Mouse (Mus musculus): ENCODE results near the gene Qdpr. TPM values are rescaled to one million over a fixed set of nuclear protein-coding genes. Genes with fewer than 3 reads are reported as not detected.
A peak's percentile ranks its signal among the peaks of the same experiment; 100 is the strongest.

Gene Qdpr
- total RNA-seq, 2 experiments from 2014 or later, result 130 to 138 TPM

DNA sequence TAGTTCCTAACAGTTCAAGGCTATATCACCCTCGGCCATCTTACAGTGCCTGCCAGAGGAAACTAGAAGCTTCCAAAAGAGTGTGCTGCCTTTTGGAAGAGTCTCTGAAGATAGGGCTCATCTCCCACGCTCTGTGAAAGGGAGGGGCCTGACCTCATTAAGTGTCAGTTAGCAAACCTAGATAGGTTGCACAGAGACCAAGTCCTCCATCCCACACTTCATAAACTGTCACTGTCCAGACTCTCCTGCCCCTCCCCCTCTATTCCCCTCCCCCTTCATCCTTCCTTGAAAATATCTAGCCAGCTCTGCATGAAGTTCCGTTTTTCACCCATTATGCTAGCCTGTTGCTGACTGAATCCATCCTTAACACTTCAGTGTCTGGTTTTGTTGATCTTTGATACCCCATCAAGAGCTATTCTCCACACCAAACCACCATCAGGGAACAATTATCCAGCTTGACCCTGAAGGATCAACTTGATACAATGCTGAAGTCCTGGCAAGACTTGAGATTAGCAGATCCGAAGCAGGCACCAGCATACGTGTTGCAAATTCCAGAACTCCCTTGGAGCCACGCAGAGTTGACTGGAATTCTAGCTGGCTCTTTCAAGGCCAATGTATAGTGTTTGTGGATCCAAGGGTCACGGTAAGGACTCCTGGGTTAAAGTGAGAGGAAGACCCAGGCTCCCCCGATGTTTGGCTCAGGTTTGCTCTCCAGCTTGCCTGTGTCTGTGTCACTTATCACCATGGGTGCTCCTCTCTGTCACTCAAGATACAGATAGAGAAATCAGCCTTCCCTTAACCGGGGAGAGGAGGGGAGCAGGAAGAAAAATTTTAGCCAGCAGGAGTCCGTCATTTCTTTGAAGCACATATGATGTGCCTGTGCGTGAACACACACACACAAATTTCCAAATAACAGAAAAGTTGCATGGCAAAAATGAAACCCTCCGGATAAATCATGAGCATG, 27.9 kb downstream of the Qdpr start:
- DNase-seq (ENCODE audit: extremely low spot score in 1 of 2, low spot score in 2 of 2), result no peak
- Histone ChIP-seq H3K4me3 (no peak overlapping the region), H3K27ac (no peak overlapping the region)
- intact Hi-C loops (cut with DNase I), result loop anchor here (5.0 to 10.0 kb wide), 2 partner anchors 1120 to 1367 kb away; no protein-coding TSS in a partner anchor
- TF ChIP-seq CTCF (IDR thresholded peaks at IDR 0.05), result no peak

DNA sequence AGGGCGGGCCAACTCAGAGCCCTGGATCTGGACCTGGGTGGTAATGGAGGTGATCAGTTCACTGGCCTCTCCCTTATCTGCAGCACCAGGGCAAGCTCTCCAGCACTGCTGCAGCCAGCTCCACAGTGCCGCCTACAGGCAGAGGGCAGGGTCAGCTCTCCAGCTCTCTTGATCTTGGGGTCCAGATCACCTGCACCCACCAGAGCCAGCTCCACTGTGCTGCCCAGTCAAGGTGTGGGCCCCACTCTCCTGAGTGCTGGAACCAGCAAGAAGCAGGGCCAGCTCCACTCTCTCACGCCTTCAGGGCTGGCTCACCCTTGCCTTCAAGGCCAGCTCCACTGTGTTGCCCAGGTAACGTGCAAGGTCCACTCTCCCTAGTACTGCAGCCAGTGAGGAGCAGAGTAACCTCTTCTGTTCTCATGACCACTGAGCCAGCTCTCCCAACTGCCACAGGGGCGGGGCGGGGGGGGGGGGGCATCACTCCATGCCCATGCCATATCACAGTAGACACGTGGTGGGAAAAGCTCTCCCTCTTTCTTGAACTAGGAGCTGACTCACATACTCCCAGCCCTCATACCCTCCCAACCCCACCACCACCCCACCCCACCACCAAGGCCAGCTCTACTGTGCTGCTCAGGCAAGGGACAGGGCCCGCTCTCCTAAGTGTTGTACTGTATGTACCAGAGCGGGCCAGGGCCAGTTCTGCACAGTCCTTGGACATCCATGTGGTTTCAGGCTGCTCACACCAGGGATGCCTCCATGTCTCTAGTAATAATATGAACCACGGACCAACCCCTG, 30.0 kb downstream of the Qdpr start:
- no peak overlapping the region for H3K27ac ChIP-seq
- intact Hi-C loops (cut with DNase I), result loop anchor here (5.0 to 10.0 kb wide), 2 partner anchors 1118 to 1365 kb away; no protein-coding TSS in a partner anchor
- peak; percentile 54 for TF ChIP-seq CTCF (IDR thresholded peaks at IDR 0.05)
- no peak for DNase-seq (ENCODE audit: extremely low spot score in 1 of 2, low spot score in 2 of 2)
- H3K4me3 ChIP-seq, result no peak overlapping the region

DNA sequence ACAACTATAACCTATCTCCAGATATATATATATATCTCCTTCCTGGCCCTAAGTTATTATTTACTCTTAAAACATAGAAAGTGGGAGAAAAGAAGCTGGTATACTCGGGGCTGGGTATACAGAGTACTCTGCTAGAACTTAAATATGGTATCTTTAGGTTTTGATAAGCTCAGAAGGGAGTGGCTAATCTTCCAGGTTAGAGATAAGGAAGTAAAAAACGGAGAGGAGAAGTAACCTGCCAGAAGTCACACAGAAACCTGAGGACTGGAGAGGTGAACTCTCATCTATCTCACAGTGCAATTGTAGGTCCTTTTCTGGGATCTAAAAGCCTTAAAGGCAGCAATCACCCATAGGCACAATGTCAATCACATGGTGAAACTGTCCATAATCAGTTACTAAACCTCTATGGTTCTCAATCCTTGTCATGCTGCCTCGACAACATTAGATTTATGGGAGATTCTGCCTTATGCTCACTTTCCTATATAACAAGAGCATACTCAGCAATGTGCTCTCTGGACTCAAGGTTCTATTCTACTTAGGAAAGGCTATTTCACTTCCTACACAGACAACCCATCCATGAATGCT, 32.1 kb downstream of the Qdpr start:
- DNase-seq (ENCODE audit: extremely low spot score in 1 of 2, low spot score in 2 of 2), result no peak
- intact Hi-C loops (cut with DNase I), result no loop called here
- Histone ChIP-seq H3K4me3 (no peak overlapping the region), H3K27ac (no peak overlapping the region)
- no peak for TF ChIP-seq CTCF (IDR thresholded peaks at IDR 0.05)

DNA sequence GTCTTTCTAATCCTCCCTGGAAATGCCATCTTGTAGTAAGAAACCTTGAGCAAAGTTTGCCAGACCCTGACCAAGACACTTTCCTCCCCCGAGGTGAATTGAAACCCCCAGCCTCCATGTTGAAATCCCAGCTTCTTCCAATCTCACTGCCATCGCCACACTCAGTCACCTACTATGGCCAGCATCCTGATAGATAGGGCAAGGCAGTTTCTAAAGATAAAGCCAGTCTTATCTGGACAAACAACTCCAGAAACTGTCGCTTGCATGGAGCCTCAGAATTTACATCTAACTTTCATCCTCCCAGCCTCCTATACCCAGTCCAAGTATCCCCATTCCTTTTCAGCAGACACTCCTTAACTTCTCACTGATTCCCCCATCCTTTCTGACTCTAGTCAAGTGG, 33.6 kb downstream of the Qdpr start:
- Histone ChIP-seq H3K27ac (no peak overlapping the region), H3K4me3 (no peak overlapping the region)
- DNase-seq (ENCODE audit: extremely low spot score in 1 of 2, low spot score in 2 of 2), result peak in 1 of 2 experiments; percentile 1
- TF ChIP-seq CTCF (IDR thresholded peaks at IDR 0.05), result no peak
- intact Hi-C loops (cut with DNase I), result no loop called here

DNA sequence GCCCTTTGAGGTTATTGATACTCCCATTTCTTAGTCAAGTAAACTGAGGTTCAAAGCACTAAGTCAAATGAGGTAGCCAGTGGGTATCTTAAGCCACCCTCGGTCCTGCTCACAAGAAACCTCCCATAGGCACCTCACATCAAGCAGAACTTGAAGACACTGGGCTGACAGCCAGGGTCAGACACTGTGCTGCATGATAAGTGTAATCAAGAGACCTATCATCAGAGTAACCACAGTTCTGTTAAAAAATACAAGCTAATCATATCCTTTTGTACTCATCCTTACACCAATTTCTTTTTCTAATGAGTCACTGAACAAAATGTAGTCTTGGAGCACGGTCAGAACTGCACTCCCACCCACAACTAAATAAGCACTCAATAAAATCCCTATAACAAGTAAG, 43.9 kb downstream of the Qdpr start:
- intact Hi-C loops (cut with DNase I), result no loop called here
- H3K4me3 ChIP-seq, result no peak overlapping the region
- no peak for TF ChIP-seq CTCF (IDR thresholded peaks at IDR 0.05)
- DNase-seq (ENCODE audit: extremely low spot score in 1 of 2, low spot score in 2 of 2), result no peak
- no peak overlapping the region for H3K27ac ChIP-seq

DNA sequence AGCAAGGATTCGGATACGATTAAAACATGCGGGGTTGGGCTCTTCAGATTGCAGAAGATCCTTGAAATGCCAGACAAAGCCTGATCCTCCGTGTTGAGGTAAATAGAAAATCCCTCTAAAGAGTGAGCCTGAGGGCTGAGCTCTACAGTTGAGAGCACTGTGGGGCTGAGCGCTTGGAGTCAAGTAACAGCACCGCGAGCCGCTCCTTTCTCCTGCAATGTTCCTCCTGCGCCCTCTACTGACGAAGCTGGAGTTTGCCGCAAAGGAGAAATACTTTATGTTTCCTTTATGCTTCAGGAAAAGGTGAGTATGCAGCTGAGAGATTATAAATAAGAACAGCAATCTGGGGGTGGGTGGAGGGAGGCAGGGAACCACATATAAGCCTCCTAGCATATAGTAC, 47.4 kb downstream of the Qdpr start:
- Histone ChIP-seq H3K4me3 (no peak overlapping the region), H3K27ac (no peak overlapping the region)
- DNase-seq (ENCODE audit: extremely low spot score in 1 of 2, low spot score in 2 of 2), result peak; percentile 71 to 76
- TF ChIP-seq CTCF (IDR thresholded peaks at IDR 0.05), result peak; percentile 90
- intact Hi-C loops (cut with DNase I), result loop anchor here (2.0 to 5.0 kb wide), 4 partner anchors 118 to 1118 kb away; no protein-coding TSS in a partner anchor

DNA sequence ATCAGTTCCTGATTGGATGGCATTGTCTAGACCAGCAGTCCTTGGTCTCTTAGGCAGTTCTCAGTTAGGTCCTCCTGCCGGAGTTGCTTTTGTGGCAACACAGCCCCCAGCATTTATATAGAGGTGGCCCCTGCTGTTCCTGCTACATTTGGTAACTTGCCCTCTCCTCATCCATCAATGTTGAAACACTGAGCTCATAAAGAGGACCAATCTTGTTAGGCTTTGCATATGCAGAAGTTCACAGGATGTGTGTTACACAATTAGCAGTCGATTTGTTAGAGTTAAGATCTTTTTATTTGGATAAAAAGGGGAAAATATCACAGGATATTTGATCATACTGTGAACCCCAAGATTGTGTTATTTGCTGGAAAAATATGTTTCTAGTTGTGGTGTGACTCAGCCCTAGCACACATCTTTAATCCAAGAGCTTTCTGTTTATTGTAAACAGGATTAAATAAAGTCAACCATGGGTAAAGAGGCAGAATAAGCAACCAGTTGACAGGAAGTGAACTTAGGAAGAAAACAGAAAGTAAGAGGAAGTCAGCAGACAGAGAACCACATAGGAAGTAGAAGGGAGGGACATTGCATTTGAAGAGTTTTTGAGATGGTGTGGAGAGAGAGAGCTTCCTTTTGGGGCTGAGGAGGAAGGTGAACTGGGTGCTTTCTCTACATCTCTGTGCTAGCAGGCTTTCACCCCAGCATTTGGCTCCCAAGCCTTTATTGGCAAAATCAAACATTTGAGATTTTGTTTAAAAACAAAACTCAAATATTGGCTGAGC, 65.8 kb downstream of the Qdpr start:
- intact Hi-C loops (cut with DNase I), result no loop called here
- no peak overlapping the region for H3K27ac ChIP-seq
- DNase-seq (ENCODE audit: extremely low spot score in 1 of 2, low spot score in 2 of 2), result no peak
- no peak overlapping the region for H3K4me3 ChIP-seq
- TF ChIP-seq CTCF (IDR thresholded peaks at IDR 0.05), result no peak

Other genes starting within 250 kb of the Qdpr start
- gene Clrn2, start 3.5 kb upstream of the Qdpr start, total RNA-seq (2021), result 1 to 10 TPM in 1 of 2 experiments, under 1 TPM in 1; 0.37 to 1.1 TPM
- 10 to 100 TPM; 38.6 to 47.5 TPM for gene Lap3, start 43.1 kb upstream of the Qdpr start, total RNA-seq (2021)
- gene Med28, start 70.0 kb upstream of the Qdpr start, total RNA-seq (2021), result 100 to 1,000 TPM; 107 to 108 TPM
- 1 to 10 TPM; 8.1 TPM for gene Fam184b, start 189.4 kb upstream of the Qdpr start, total RNA-seq (2021)
- gene Ncapg, start 219.7 kb upstream of the Qdpr start, total RNA-seq (2021), result under 1 TPM; 0.20 to 0.56 TPM